Mouse (Mus musculus) forebrain, embryonic 12.5 days (tissue): ENCODE data around the gene Prlr. TPM values are rescaled to one million over a fixed set of nuclear protein-coding genes. Genes with fewer than 3 reads are reported as not detected.
A peak's percentile ranks its signal among the peaks of the same experiment; 100 is the strongest.

Experiments used
- ATAC-seq: fragments of 200-750 bp; cut with Nextera tagmentation; 2 replicates; pipeline ENCODE4 v1.8.0; 2017; ENCODE audit warnings: moderate TSS enrichment; ENCODE audit not compliant: low FRiP score
- H3K27ac ChIP-seq: fragments of 300-500 bp; sonication (generic); 2 replicates; pipeline ENCODE4 v1.5.1; 2016; ENCODE audit warnings: mild to moderate bottlenecking
- H3K27me3 ChIP-seq: fragments of 300-500 bp; sonication (generic); 2 replicates; pipeline ENCODE4 v1.6.1; 2016; ENCODE audit warnings: mild to moderate bottlenecking
- H3K36me3 ChIP-seq: fragments of 300-500 bp; sonication (generic); replicated peaks from 2 replicates; pipeline ENCODE4 v1.6.1; 2016; ENCODE audit warnings: mild to moderate bottlenecking
- H3K4me1 ChIP-seq: fragments of 300-500 bp; sonication (generic); 2 replicates; pipeline ENCODE4 v1.6.1; 2016
- H3K4me2 ChIP-seq: fragments of 300-500 bp; sonication (generic); 2 replicates; pipeline ENCODE4 v1.6.1; 2016; ENCODE audit warnings: mild to moderate bottlenecking, moderate library complexity
- H3K4me3 ChIP-seq: fragments of 300-500 bp; sonication (generic); replicated peaks from 2 replicates; pipeline ENCODE4 v1.5.1; 2016; ENCODE audit warnings: mild to moderate bottlenecking
- H3K9ac ChIP-seq: fragments of 300-500 bp; sonication (generic); 2 replicates; pipeline ENCODE4 v1.6.1; 2016; ENCODE audit warnings: mild to moderate bottlenecking
- H3K9me3 ChIP-seq: fragments of 300-500 bp; sonication (generic); 2 replicates; pipeline ENCODE4 v1.6.1; 2016
- WGBS: fragments of 180-500 bp; shearing (Covaris S2); methylation state at CpG from one replicate; pipeline ENCODE4 v1.1.7; 2016; 5-methylcytosine and 5-hydroxymethylcytosine counted together
- polyA plus RNA-seq: library from polyadenylated mRNA; unstranded; fragments of >200 nt; fragmentation: Nextera tagmentation; extraction: Ambion mirVana; gene quantifications from 2 replicates; pipeline ENCODE4 v1.2.1, GENCODE M21; 2016

Gene Prlr
- polyA plus RNA-seq, 1 experiment from 2014 or later = 0.15 TPM

DNA sequence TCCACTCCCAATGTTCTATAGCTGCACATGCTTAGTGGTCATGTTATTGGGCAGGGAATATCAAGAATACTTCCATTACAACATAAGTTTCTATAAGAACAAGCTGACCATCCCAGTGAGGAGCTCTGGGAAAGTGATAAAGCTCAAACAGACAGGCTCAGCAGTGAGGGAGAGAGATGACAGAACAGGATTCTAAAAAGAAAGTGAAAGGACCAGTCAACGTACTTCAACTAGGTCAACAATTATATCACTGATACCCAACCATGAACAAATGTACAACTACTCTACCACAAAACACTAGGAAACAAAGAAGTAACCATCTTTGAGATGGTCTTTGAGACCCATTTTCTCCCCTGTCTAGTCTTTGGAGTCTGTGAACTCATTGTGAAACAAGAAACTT, 119.5 kb downstream of the Prlr start:
- no peak overlapping the region for H3K27ac ChIP-seq
- WGBS = 75% methylated on average over 1 of the region's 1 CpGs
- H3K4me2 ChIP-seq = no peak overlapping the region
- H3K9ac ChIP-seq = no peak overlapping the region
- H3K36me3 ChIP-seq = no peaks in the 10 kb centered on the region
- H3K4me1 ChIP-seq = no peaks in the 10 kb centered on the region
- no peak overlapping the region for H3K4me3 ChIP-seq
- no peak for ATAC-seq
- H3K27me3 ChIP-seq = no peaks in the 10 kb centered on the region
- H3K9me3 ChIP-seq = no peaks in the 10 kb centered on the region

DNA sequence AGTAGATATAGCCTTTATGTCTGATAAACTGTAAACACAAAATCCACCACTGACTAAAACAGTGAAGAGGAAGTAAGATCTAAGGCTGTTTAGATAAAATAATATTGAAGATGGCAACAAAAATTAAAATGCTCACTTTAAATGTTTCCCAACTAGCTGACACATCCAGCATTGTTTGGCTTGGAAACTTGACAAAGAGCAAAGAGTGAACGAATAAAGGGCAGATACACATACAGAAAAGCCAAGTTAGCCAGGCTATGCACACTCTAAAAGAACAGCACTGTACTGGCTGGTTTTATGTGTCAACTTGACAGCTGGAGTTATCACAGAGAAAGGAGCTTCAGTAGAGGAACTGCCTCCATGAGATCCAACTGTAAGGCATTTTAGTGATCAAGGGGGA, 121.0 kb downstream of the Prlr start:
- Histone ChIP-seq H3K4me1 (no peaks in the 10 kb centered on the region), H3K9ac (no peak overlapping the region), H3K4me2 (no peak overlapping the region), H3K27me3 (no peaks in the 10 kb centered on the region), H3K9me3 (no peaks in the 10 kb centered on the region), H3K4me3 (no peak overlapping the region), H3K27ac (no peak overlapping the region), H3K36me3 (no peaks in the 10 kb centered on the region)
- ATAC-seq = no peak
- 87% methylated on average over 1 of the region's 1 CpGs for WGBS

DNA sequence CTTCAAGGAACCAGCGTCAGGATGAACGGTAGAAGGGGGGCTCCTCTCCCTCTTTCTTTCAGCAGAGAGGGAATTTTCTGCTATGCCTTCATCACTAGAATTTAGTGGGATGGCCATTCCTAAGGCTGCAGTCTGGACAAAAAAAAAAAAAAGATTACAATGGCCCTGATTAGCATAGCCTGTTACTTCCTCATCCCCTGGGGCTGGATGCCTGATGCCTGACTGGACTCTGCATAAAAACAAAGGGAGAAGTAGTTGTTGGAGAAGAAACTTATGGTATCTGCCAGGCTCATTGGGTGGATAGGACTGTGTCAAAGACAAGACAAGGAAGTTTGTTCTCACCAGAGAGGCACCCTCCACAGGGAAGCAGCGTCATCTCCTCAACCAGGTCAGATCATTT, 122.4 kb downstream of the Prlr start:
- no peak overlapping the region for H3K27ac ChIP-seq
- H3K36me3 ChIP-seq = no peaks in the 10 kb centered on the region
- WGBS = 71% methylated on average over 3 of the region's 3 CpGs
- H3K4me2 ChIP-seq = no peak overlapping the region
- no peak overlapping the region for H3K4me3 ChIP-seq
- no peaks in the 10 kb centered on the region for H3K4me1 ChIP-seq
- no peaks in the 10 kb centered on the region for H3K9me3 ChIP-seq
- no peak for ATAC-seq
- H3K27me3 ChIP-seq = no peaks in the 10 kb centered on the region
- no peak overlapping the region for H3K9ac ChIP-seq

DNA sequence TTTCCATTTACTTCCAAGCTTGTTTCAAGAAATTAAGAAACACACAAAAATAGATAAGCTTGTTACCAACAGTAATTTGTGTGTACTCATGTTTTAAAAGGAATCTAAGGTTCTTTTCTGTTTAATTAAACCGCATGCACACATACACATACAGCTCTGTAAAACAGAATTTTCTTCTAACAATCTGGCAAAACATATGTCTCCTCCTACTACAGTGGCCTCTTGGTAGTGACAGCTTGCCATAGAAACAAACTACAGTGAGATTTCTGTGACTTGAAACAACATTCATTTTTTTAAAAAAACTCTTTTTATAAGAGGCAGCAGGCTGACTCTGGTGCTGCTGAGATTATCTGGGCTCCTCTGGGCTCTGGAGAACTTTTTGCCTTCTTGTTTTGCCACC, 129.4 kb downstream of the Prlr start:
- H3K36me3 ChIP-seq = no peaks in the 10 kb centered on the region
- no peaks in the 10 kb centered on the region for H3K27me3 ChIP-seq
- H3K4me1 ChIP-seq = no peaks in the 10 kb centered on the region
- no peak overlapping the region for H3K4me2 ChIP-seq
- no peak overlapping the region for H3K9ac ChIP-seq
- no peak for ATAC-seq
- H3K4me3 ChIP-seq = no peak overlapping the region
- no peak overlapping the region for H3K27ac ChIP-seq
- WGBS = 92% methylated on average over 1 of the region's 1 CpGs
- no peaks in the 10 kb centered on the region for H3K9me3 ChIP-seq

DNA sequence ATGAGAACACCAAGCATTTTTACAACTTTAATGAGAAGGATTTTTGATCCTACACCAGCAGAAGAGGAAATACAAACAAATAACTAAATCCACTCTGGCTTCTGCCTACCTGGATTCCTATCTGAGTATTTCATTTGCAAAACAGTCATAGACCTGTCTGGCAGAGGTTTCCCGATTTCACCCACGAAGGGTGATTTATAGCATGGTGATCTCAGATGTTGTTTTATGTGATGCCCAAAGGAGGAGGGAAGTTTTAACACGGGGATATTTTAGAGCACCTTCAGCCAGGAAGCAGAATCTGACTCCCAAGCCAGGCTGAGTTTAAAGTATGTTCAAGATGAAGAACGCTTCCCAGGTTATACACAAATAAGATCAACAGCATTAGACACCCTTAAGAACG, 134.8 kb downstream of the Prlr start:
- 78% methylated on average over 5 of the region's 5 CpGs for WGBS
- no peak overlapping the region for H3K4me3 ChIP-seq
- H3K27me3 ChIP-seq = no peaks in the 10 kb centered on the region
- ATAC-seq = no peak
- no peaks in the 10 kb centered on the region for H3K9me3 ChIP-seq
- H3K4me2 ChIP-seq = no peak overlapping the region
- H3K36me3 ChIP-seq = no peaks in the 10 kb centered on the region
- no peaks in the 10 kb centered on the region for H3K4me1 ChIP-seq
- H3K27ac ChIP-seq = no peak overlapping the region
- no peak overlapping the region for H3K9ac ChIP-seq

DNA sequence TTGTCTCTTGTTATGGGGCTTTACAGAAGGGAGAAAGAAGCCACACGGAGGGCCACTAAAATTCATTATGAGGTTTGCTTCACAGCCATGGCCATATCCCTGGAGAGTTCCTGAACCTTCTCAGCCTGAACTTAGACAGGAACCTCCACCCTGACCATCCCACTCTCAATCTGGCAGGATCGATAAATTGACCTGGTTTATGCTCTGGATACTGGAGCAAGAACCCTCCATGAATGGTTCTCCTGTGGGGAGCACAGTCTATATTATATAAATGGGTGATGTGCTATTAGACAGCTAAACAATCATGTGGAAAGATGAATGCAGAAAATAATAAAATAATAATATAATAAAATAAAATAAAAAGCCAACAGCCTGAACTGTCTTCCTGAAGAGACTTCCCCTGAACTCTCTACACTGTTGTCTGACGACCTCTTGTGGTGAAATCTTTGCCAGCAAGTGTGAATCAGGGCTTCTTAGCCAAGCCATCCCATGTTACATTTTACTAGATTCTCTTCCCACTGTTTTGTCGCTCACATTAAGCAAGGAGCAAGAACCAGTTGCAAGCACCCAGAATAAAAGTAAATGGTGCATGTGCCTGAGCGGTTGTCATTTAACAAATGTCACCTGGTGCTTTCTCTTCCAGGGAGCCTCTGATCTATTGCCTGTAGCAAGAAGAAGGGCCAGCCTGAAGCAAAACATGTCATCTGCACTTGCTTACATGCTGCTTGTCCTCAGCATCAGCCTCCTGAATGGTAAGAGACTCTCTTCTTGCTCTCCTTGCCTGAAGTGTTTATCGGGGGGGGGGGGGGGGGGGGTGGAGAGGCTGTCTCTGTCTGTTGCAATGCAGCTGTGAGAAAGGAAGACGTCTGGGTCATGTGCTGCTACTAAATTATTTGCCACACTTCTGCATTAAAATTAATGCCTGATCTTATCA, 136.8 kb downstream of the Prlr start:
- 59% methylated on average over 7 of the region's 7 CpGs for WGBS
- ATAC-seq = peak; percentile 67; the same call in 1 of the 2 replicates
- no peaks in the 10 kb centered on the region for H3K27me3 ChIP-seq
- H3K27ac ChIP-seq = no peak overlapping the region
- H3K36me3 ChIP-seq = no peaks in the 10 kb centered on the region
- no peak overlapping the region for H3K9ac ChIP-seq
- no peak overlapping the region for H3K4me2 ChIP-seq
- no peaks in the 10 kb centered on the region for H3K9me3 ChIP-seq
- H3K4me3 ChIP-seq = no peak overlapping the region
- no peaks in the 10 kb centered on the region for H3K4me1 ChIP-seq

DNA sequence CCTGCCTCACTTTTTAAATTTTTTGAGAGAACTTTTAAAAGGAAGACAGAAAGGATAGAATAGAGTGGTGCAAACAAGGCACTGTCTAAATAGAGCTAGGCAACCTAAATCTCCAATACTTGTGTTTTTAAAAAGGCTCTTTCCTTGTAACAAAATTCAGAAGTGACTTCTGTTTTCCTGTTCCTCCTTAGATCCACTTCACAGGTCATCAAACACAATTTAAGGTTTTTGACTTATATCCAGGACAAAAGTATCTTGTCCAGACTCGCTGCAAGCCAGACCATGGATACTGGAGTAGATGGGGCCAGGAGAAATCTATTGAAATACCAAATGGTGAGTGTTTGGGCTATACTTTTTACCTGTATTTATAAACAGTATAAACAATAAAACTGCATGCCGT, 148.0 kb downstream of the Prlr start, which contains the start of gene Gm21973:
Gene Gm21973 (plus strand): TSS at position 301 of the 400 bp plus-strand sequence.
- H3K9ac ChIP-seq = no peak within 1 kb of the TSS
- H3K27me3 ChIP-seq = no peaks in the 10 kb centered on the region
- no peak within 1 kb of the TSS for H3K4me2 ChIP-seq
- no peaks in the 10 kb centered on the region for H3K36me3 ChIP-seq
- no peak for ATAC-seq
- no peaks in the 10 kb centered on the region for H3K9me3 ChIP-seq
- WGBS = 83% methylated on average over 2 of the region's 2 CpGs
- no peak within 1 kb of the TSS for H3K27ac ChIP-seq
- H3K4me1 ChIP-seq = no peaks in the 10 kb centered on the region
- no peak within 1 kb of the TSS for H3K4me3 ChIP-seq

DNA sequence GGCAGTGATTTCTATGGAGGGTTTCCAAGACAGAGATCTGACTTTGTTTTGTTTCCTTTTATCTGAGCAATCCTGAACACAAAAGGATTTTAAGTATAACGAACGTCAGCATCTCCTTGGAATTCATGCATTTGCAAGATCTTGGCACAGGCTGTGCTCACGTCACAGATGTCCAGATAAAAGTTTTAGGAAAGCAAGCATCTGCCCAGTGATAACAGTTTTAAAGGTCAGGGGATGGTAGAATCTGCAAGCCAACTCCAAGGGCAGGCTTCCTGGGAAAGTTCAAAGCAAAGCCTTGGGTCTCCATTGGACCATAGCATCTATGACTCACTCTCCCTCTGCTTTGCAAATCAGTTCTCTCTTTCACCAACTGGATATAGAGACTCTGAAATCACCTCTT, 153.6 kb downstream of the Prlr start:
- no peaks in the 10 kb centered on the region for H3K27me3 ChIP-seq
- no peaks in the 10 kb centered on the region for H3K36me3 ChIP-seq
- no peak overlapping the region for H3K27ac ChIP-seq
- no peaks in the 10 kb centered on the region for H3K9me3 ChIP-seq
- no peak for ATAC-seq
- 73% methylated on average over 3 of the region's 3 CpGs for WGBS
- no peak overlapping the region for H3K4me3 ChIP-seq
- no peaks in the 10 kb centered on the region for H3K4me1 ChIP-seq
- H3K4me2 ChIP-seq = no peak overlapping the region
- no peak overlapping the region for H3K9ac ChIP-seq

DNA sequence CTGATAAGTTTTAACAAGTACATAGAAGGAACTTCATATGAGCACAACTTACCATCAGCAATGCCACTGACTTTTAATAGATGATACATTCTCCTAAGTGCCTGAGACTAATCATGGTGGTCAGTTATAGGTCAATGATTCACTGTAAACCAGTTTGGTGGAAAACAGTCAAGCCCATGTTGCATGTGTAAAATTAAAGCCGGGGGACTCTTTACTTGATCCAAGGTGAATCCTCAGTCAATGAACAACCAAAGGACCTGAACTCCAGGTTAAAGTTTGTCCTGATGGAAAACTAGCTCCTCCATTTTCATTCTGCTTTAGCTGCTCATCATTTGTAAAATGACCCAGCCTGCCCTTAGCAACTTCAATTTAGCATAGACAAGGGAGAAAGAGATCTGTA, 155.5 kb downstream of the Prlr start:
- H3K27me3 ChIP-seq = no peaks in the 10 kb centered on the region
- no peak overlapping the region for H3K4me3 ChIP-seq
- no peak overlapping the region for H3K9ac ChIP-seq
- H3K9me3 ChIP-seq = no peaks in the 10 kb centered on the region
- no peaks in the 10 kb centered on the region for H3K4me1 ChIP-seq
- H3K27ac ChIP-seq = no peak overlapping the region
- WGBS = 91% methylated on average over 1 of the region's 1 CpGs
- ATAC-seq = no peak
- H3K36me3 ChIP-seq = no peaks in the 10 kb centered on the region
- H3K4me2 ChIP-seq = no peak overlapping the region

DNA sequence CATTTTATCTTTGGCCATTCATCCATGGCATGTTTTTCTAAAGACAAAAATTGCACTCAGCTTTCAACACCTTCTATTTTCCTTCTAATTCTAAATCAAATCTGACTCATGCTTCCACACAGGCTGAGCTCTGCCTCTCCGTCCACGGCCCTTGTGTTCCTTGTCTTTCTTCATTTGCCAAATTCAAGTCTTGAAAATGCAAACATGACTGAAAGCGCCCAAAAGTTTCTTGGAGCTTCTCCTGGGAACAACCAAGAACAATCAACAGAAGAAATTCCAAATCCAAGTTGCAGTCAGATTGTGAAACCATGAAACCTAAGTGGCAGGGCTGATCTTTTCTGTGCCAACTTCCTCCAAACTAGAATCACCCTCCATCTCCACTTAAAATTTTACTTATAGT, 161.6 kb downstream of the Prlr start:
- Histone ChIP-seq H3K9me3 (no peaks in the 10 kb centered on the region), H3K27me3 (no peaks in the 10 kb centered on the region), H3K36me3 (no peaks in the 10 kb centered on the region), H3K4me1 (no peaks in the 10 kb centered on the region), H3K4me3 (no peak overlapping the region), H3K9ac (no peak overlapping the region), H3K4me2 (no peak overlapping the region), H3K27ac (no peak overlapping the region)
- no peak for ATAC-seq
- WGBS = 89% methylated on average over 3 of the region's 3 CpGs

DNA sequence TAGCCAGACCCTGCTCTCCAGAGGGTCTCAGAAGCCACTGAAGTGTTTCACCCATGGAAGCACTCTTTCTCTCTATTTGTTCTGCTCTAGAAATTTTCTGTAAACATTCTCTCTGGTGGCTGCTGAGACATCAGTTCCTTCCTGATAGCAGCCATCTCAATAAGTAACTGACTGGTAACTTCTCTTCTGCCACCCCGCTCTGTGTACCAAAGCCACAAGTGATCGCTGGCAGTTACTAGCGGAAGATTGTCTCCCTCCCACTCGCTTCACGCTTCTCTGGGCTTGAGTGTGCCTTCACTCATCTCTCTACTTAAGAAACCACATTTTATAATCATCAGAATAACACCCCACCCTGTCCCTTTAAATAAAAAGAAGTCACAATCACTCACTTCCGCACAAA, 170.0 kb downstream of the Prlr start:
- Histone ChIP-seq H3K27me3 (no peaks in the 10 kb centered on the region), H3K4me2 (no peak overlapping the region), H3K4me3 (no peak overlapping the region), H3K27ac (no peak overlapping the region), H3K9me3 (no peaks in the 10 kb centered on the region), H3K36me3 (no peaks in the 10 kb centered on the region), H3K9ac (no peak overlapping the region), H3K4me1 (no peaks in the 10 kb centered on the region)
- 96% methylated on average over 6 of the region's 6 CpGs for WGBS
- no peak for ATAC-seq

DNA sequence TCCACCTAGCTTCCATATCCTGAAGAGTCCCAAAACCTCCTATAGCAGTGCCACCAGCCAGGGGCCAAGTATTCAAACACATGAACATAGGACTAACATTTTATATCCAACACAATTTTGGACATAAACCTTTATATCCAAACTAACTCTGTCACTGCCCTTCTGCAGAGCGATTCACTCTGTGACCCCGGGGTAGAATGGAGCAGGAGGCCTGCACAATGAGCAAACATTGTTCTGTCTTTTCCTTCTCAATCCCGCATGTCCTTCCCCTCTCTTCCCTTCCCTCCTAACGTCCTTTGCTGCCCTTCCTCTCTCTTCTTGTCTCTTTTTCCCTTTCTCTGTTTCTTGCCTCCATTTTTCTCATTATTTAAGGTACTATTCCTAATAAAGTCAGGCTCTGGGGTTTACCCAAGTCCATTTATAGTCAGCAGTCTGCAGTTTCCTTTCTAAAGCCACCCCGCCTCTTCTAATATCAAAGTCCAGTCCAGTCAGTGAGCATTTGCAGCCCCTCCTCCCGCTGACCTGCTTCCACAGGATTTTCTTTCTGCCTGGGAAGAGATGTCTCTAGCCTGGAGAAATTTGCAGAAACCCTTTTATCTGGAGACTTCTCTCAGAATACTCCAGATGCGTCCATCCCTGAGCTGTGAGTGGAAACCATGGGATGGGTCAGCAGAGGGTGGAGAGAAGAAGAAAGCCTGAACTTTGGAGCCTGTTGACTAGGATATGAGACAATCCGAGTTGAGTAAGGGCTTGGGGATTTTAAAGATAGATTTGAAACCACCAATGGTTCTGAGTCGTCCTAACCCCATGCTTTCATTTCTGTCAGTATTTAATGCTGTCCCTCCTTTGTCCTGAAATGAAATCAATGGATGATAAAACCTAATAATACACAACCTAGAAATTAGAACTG, 181.3 kb downstream of the Prlr start, which contains the start of gene Agxt2:
Gene Agxt2 (plus strand): TSS at position 494 of the 910 bp plus-strand sequence.
- Histone ChIP-seq H3K9ac (no peak within 1 kb of the TSS), H3K27me3 (no peaks in the 10 kb centered on the region), H3K9me3 (no peaks in the 10 kb centered on the region), H3K36me3 (no peaks in the 10 kb centered on the region), H3K4me1 (no peaks in the 10 kb centered on the region), H3K4me3 (no peak within 1 kb of the TSS), H3K27ac (no peak within 1 kb of the TSS), H3K4me2 (no peak within 1 kb of the TSS)
- 81% methylated on average over 9 of the region's 9 CpGs for WGBS
- no peak for ATAC-seq
